Mouse (Mus musculus): ENCODE results near the gene Atf6. TPM values are rescaled to one million over a fixed set of nuclear protein-coding genes. Genes with fewer than 3 reads are reported as not detected.

Gene Atf6
- polyA plus RNA-seq, 1 experiment from 2014 or later: 8.4 TPM

DNA sequence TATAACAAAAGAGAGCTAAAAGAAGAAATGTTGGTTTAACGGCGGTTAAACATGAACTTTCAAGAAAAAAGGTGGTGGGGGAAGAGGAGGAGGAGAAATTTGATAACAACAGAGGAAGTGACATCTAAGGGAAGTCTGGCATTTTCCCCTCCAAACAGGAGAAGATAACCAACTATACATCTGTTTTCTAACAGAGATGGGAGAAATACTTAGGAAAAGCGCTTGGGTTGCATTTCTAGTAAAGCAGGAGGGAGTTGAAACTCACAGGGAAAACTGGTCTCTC lies 5.2 kb downstream of the Atf6 start:
- WGBS: 80% methylated on average over 3 of the region's 3 CpGs
- no peaks in the 10 kb centered on the region for H3K9me3 ChIP-seq
- H3K4me3 ChIP-seq (replicated peaks): no peak overlapping the region
- no peak overlapping the region for H3K9ac ChIP-seq (replicated peaks)
- H3K27me3 ChIP-seq: no peaks in the 10 kb centered on the region
- ATAC-seq (ENCODE audit: insufficient number of reproducible peaks, insufficient read depth, low FRiP score, low TSS enrichment, low read depth): no peak
- no peak overlapping the region for H3K27ac ChIP-seq
- peaks cover 10% of the 10 kb centered on the region; the same call in 1 of the 2 replicates for H3K4me1 ChIP-seq (replicated peaks)
- H3K4me2 ChIP-seq: no peak overlapping the region
- no peaks in the 10 kb centered on the region for H3K36me3 ChIP-seq

DNA sequence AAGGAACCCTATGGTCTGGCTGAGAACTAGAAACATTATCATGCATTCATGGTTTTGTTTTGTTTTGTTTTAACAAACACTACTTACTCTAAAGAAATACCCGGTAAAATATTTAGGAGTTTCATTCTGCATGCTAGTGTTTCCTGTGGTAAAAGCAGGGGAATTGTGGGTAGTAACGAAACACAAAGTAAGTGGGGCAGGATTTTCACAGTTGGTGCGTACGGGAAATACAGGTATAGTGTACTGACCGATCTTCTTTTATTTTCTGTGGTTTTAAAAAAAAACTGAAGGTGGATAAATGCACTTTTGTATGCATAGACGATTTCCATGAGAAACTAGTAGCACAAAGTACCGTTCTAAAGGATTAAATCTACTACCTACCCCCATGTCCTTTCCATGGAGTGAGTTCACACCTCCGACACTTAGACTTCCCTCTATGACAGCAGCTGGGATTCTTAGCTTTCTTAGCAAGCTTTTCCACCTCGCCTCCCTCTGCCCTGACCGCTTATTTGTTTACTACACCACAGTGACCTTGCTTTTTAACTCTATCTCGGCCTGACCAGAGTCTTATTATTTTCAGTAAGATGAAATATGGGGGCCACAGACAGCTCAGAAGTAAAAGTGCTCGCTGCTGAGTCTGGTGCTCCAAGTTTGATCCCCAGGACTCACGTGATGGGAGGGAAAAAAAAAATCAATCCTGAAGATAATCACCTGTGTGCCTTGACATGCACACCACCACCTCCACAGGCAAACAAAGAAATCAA lies 5.7 kb downstream of the Atf6 start:
- H3K4me1 ChIP-seq (replicated peaks): peaks cover 7% of the 10 kb centered on the region; the same call in 1 of the 2 replicates
- no peaks in the 10 kb centered on the region for H3K27me3 ChIP-seq
- H3K9ac ChIP-seq (replicated peaks): no peak overlapping the region
- WGBS: 82% methylated on average over 13 of the region's 13 CpGs
- no peaks in the 10 kb centered on the region for H3K36me3 ChIP-seq
- H3K9me3 ChIP-seq: no peaks in the 10 kb centered on the region
- no peak for ATAC-seq (ENCODE audit: insufficient number of reproducible peaks, insufficient read depth, low FRiP score, low TSS enrichment, low read depth)
- H3K4me3 ChIP-seq (replicated peaks): no peak overlapping the region
- H3K4me2 ChIP-seq: no peak overlapping the region
- no peak overlapping the region for H3K27ac ChIP-seq

DNA sequence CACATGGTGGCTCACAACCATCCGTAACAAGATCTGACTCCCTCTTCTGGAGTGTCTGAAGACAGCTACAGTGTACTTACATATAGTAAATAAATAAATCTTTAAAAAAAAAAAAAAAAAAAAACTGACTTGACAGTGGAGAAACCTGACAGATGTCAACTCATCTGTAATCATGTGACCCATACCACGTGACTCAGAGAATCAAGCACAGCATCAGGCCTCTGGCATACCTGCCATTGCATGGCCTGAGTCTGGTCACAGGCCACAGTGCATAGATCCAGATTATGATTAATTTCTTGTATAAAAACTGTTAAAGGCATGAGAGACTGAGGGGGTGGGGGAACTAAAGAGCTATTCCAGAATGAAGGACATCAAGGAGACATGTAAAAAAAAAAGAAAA lies 8.7 kb downstream of the Atf6 start:
- Histone ChIP-seq H3K4me3 (replicated peaks) (no peak overlapping the region), H3K9me3 (no peaks in the 10 kb centered on the region), H3K36me3 (no peaks in the 10 kb centered on the region), H3K9ac (replicated peaks) (no peak overlapping the region), H3K4me2 (no peak overlapping the region), H3K4me1 (replicated peaks) (no peaks in the 10 kb centered on the region), H3K27me3 (no peaks in the 10 kb centered on the region), H3K27ac (no peak overlapping the region)
- no peak for ATAC-seq (ENCODE audit: insufficient number of reproducible peaks, insufficient read depth, low FRiP score, low TSS enrichment, low read depth)
- 71% methylated on average over 2 of the region's 2 CpGs for WGBS

DNA sequence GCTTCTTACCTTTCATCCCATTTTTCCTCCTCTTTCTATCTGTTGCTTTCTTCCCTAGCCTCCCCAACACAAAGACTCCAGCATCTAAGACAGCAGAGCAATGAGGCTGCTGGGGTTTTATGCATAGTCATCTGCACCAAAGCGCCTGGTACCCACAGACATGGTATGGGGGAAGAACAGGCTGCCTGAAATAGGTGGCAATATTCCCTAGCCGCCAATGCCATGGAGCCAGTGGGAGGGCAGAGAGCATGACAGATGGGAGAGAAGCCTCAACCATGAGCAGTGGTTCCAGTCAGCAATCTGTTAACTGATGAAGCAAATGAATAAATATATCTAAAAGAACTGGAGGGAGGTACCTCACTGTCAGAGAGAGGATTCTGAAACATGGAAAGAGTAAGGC lies 10.2 kb downstream of the Atf6 start:
- ATAC-seq (ENCODE audit: insufficient number of reproducible peaks, insufficient read depth, low FRiP score, low TSS enrichment, low read depth): no peak

DNA sequence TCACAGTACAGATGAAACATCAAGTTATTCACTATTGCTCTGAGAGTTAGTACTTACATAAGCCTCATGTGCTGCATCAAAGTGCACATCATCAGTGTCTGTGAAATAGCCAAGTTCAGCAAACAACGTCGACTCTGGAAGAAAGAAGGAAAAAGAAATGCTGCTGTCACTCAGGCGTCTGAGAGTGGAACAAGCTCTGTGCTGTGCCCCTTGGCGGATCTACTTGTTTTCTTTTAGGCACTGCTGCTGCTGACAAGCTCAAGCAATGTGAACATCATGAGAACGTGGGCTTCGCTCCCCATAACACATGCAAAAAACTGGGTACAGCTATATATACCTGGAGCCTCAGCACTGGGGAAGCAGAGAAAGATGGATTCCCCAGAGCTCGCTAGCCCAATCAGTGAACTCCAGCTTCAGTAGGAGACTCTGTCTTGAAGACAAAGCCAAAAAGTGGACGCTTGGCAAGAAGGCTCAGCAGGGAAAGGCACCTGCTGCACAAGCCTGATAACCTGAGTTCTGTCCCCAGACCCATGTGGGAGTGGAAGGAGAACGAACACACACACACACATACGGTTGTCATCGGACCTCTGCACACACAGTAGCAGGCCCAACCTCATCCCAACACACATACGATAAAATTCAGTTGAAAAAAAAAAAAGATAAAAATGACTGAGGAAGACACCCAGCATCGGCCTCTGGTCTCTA lies 12.4 kb downstream of the Atf6 start:
- Histone ChIP-seq H3K9ac (replicated peaks) (no peak overlapping the region), H3K27me3 (no peaks in the 10 kb centered on the region), H3K36me3 (0 out of 2 replicates have a peak, but pooled peaks cover 5% of the 10 kb centered on the region), H3K4me3 (replicated peaks) (no peak overlapping the region), H3K27ac (no peak overlapping the region), H3K4me2 (no peak overlapping the region), H3K4me1 (replicated peaks) (no peaks in the 10 kb centered on the region), H3K9me3 (no peaks in the 10 kb centered on the region)
- ATAC-seq (ENCODE audit: insufficient number of reproducible peaks, insufficient read depth, low FRiP score, low TSS enrichment, low read depth): no peak
- 90% methylated on average over 13 of the region's 13 CpGs for WGBS

More for the DNA sequence above, 10.2 kb downstream of the Atf6 start:
- H3K4me3 ChIP-seq (replicated peaks): no peak overlapping the region
- no peaks in the 10 kb centered on the region for H3K4me1 ChIP-seq (replicated peaks)
- H3K27me3 ChIP-seq: no peaks in the 10 kb centered on the region
- no peaks in the 10 kb centered on the region for H3K9me3 ChIP-seq
- no peak overlapping the region for H3K4me2 ChIP-seq
- 0 out of 2 replicates have a peak, but pooled peaks cover 5% of the 10 kb centered on the region for H3K36me3 ChIP-seq
- H3K9ac ChIP-seq (replicated peaks): no peak overlapping the region
- no peak overlapping the region for H3K27ac ChIP-seq
- WGBS: 77% methylated on average over 2 of the region's 2 CpGs

DNA sequence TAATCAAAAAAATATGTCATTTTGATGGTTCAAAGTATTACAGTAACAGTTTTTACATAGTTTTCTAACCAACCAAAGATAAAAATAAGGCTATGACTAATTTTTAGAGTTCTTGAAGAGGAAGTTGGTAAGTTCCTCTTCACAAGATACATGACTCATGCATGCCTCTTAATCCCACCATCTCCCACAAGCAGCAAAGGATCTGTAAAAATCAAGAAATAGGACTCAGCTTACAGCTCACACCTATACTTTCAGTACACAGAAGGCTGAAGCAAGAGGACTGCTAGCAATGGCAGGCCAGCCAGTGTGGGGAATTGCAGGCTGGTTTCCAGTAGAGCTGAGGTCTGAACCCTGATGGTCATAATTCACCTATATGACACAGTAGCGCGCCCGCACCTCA lies 14.0 kb downstream of the Atf6 start:
- Histone ChIP-seq H3K4me1 (replicated peaks) (no peaks in the 10 kb centered on the region), H3K4me2 (no peak overlapping the region), H3K27me3 (no peaks in the 10 kb centered on the region), H3K36me3 (0 out of 2 replicates have a peak, but pooled peaks cover 5% of the 10 kb centered on the region), H3K27ac (no peak overlapping the region), H3K4me3 (replicated peaks) (no peak overlapping the region), H3K9ac (replicated peaks) (no peak overlapping the region), H3K9me3 (no peaks in the 10 kb centered on the region)
- no peak for ATAC-seq (ENCODE audit: insufficient number of reproducible peaks, insufficient read depth, low FRiP score, low TSS enrichment, low read depth)
- 96% methylated on average over 3 of the region's 3 CpGs for WGBS

DNA sequence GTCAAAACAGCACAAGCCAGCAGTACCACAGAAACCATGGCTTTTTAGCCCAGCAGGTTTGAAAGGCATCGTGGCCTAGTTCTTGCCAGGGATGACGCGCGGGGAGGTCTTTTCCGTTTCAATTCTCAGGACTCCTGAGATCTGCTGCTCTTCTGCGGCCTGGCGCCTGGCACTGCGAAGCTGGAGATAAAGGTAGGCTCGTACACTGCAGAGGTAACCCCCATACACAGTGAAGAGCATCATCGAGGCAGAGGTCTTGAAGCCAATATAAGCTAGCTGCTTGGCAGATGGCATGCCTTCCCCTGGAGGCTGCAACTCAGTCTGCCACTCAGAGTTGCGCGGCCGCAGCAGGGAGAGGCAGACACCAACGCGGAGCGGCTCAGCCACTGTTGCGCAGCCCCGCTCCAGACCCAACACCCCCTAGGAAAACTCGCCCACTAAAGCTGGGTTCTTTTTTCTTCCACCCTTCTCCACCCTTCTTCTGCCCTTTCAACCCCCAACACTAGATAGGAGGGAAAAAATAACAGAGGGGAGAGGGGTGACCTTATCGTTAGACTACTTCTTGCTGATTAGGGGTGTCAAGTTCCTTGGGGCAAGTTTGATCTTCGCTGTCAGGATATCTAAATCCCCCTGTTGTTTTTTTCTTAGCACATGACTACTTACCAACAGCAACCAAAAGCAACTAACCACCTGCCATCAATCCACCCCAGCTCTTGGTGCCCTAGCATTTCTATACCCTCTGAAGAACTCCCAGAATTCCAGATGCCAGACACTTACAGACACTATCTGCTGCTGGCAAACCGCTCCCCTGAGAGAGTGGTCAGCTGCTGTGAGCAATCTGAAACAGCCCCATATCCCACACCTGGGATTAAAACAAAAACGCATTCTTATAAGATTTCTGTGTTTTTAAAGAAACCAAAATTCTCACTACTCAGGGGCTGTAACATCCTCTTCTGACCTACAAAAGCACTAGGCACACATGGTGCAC lies 16.6 kb downstream of the Atf6 start:
- ATAC-seq (ENCODE audit: insufficient number of reproducible peaks, insufficient read depth, low FRiP score, low TSS enrichment, low read depth): no peak
- H3K4me3 ChIP-seq (replicated peaks): no peak overlapping the region
- no peak overlapping the region for H3K9ac ChIP-seq (replicated peaks)
- no peak overlapping the region for H3K27ac ChIP-seq
- no peak overlapping the region for H3K4me2 ChIP-seq
- peaks cover 15% of the 10 kb centered on the region; the same call in 1 of the 2 replicates for H3K36me3 ChIP-seq
- H3K9me3 ChIP-seq: no peaks in the 10 kb centered on the region
- no peaks in the 10 kb centered on the region for H3K4me1 ChIP-seq (replicated peaks)
- no peaks in the 10 kb centered on the region for H3K27me3 ChIP-seq
- 90% methylated on average over 23 of the region's 23 CpGs for WGBS

DNA sequence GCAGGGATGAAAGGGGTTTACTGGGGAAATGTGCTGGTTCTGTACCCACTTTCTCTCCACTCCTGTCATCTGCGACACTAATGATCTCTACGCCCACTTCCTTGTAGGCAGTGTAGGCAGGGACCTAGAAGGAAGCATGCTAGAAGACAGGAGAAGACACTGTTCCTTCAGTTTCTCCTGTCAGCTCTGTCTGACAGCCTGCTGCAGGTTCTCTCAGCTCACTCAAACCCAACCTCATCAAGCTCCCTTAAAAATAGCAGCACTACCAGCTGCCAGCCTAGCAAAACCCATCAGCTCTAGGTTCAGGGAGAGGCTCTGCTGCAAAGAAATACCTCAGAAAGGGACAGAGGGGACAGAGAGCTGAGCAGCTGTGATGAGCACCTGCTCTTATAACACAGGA lies 17.6 kb downstream of the Atf6 start:
- H3K9ac ChIP-seq (replicated peaks): no peak overlapping the region
- H3K4me3 ChIP-seq (replicated peaks): no peak overlapping the region
- H3K9me3 ChIP-seq: no peaks in the 10 kb centered on the region
- no peak for ATAC-seq (ENCODE audit: insufficient number of reproducible peaks, insufficient read depth, low FRiP score, low TSS enrichment, low read depth)
- 92% methylated on average over 2 of the region's 2 CpGs for WGBS
- H3K36me3 ChIP-seq: peaks cover 15% of the 10 kb centered on the region; the same call in 1 of the 2 replicates
- H3K27ac ChIP-seq: no peak overlapping the region
- no peaks in the 10 kb centered on the region for H3K4me1 ChIP-seq (replicated peaks)
- no peaks in the 10 kb centered on the region for H3K27me3 ChIP-seq
- H3K4me2 ChIP-seq: no peak overlapping the region

DNA sequence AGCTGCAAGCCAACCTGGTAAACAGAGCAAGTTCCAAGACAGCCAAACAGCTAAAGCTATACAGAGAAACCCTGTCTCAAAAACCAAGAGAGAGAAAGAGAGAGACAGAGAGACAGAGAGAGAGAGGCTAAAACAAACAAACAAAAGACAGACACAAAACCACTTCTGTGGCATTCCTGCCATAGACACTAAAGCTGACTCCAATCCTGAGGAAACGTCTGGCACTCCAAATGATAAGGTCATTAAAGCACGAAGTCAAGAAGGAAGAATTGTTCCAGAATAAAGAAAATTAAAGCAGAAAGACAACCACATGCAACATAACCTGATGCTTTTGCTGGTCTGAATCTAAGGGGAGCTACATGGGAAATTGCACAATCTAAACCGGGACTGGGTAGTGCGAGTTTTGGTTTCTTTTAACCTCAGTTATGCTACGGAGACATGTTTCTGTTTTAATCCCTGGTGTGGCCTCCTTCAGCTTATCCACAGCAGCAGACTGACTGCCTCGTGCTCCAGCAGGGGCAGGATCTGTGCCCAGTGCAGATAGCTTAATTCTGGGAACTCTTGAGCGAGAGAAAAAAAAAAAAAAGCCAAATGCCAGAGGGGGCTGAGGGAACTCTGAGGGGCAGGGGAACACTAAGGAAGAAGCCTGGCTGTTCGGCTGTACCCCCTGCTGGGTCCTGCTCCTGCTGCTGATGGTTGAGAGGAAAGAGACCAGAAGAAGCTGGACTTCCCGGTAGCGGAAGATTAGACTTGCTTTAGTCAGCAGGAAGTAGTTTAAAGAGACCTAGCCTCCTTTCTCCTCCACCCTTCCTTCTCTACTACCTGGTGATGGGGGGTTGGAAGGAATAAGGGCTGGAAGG lies 21.9 kb downstream of the Atf6 start:
- Histone ChIP-seq H3K4me3 (replicated peaks) (no peak overlapping the region), H3K27me3 (no peaks in the 10 kb centered on the region), H3K9me3 (no peaks in the 10 kb centered on the region), H3K4me1 (replicated peaks) (0 out of 2 replicates have a peak, but pooled peaks cover 3% of the 10 kb centered on the region), H3K27ac (no peak overlapping the region), H3K9ac (replicated peaks) (no peak overlapping the region), H3K36me3 (peaks cover 11% of the 10 kb centered on the region; the same call in 1 of the 2 replicates), H3K4me2 (no peak overlapping the region)
- 36% methylated on average over 10 of the region's 10 CpGs for WGBS
- ATAC-seq (ENCODE audit: insufficient number of reproducible peaks, insufficient read depth, low FRiP score, low TSS enrichment, low read depth): no peak

DNA sequence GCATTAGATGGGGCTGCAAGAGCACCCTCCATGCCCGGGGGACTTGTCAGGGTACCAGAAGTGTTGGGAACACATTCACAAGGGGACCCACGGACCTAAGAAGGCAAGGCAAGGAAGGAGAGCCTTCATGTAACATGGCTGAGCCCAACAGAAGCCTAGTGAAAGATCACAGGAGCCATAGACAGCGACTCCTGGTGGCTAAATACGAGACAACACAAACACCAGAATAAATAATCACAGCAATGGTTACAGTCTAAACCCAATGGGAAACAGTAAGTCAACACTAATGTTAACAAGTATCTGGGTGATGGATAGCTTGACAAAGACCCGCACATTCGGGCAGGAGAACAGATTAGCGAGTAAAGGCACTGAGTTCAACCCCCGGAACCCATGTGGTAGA lies 23.2 kb downstream of the Atf6 start:
- no peak for ATAC-seq (ENCODE audit: insufficient number of reproducible peaks, insufficient read depth, low FRiP score, low TSS enrichment, low read depth)
- WGBS: 58% methylated on average over 8 of the region's 8 CpGs

More for the DNA sequence above, 23.2 kb downstream of the Atf6 start:
- Histone ChIP-seq H3K9ac (replicated peaks) (no peak overlapping the region), H3K4me1 (replicated peaks) (0 out of 2 replicates have a peak, but pooled peaks cover 3% of the 10 kb centered on the region), H3K27ac (no peak overlapping the region), H3K9me3 (no peaks in the 10 kb centered on the region), H3K4me2 (no peak overlapping the region), H3K36me3 (peaks cover 17% of the 10 kb centered on the region; the same call in 1 of the 2 replicates), H3K4me3 (replicated peaks) (no peak overlapping the region), H3K27me3 (no peaks in the 10 kb centered on the region)
